Mouse (Mus musculus) liver, postnatal 0 days (tissue): Measurements from ENCODE around the gene Mapk10. TPM values are rescaled to one million over a fixed set of nuclear protein-coding genes. Genes with fewer than 3 reads are reported as not detected.

Source experiments
- ATAC-seq: fragments of 200-750 bp; cut with Nextera tagmentation; 2 replicates; pipeline ENCODE4 v1.8.0; 2017; ENCODE audit warnings: mild to moderate bottlenecking, moderate library complexity
- DNase-seq: peaks from one replicate; pipeline ENCODE4 v3.0.0-alpha.2; 2016
- H3K27ac ChIP-seq: fragments of 300-500 bp; sonication (generic); 2 replicates; pipeline ENCODE4 v1.5.1; 2014; ENCODE audit warnings: antibody characterized with exemption, moderate library complexity, mild to moderate bottlenecking, low read depth
- H3K27me3 ChIP-seq: fragments of 300-500 bp; sonication (generic); 2 replicates; pipeline ENCODE4 v1.6.1; 2014; ENCODE audit warnings: low read length, control low read depth, mixed read lengths; ENCODE audit not compliant: insufficient read depth
- H3K36me3 ChIP-seq: fragments of 300-500 bp; sonication (generic); replicated peaks from 2 replicates; pipeline ENCODE4 v1.6.1; 2014; ENCODE audit warnings: mild to moderate bottlenecking, control low read depth, low read length, moderate library complexity, mixed read lengths; ENCODE audit not compliant: insufficient read depth
- H3K4me1 ChIP-seq: fragments of 300-500 bp; sonication (generic); 2 replicates; pipeline ENCODE4 v1.6.1; 2014; ENCODE audit warnings: antibody characterized with exemption, mild to moderate bottlenecking, control low read depth; ENCODE audit not compliant: insufficient read depth
- H3K4me2 ChIP-seq: fragments of 300-500 bp; sonication (generic); 2 replicates; pipeline ENCODE4 v1.6.1; 2014; ENCODE audit warnings: low read depth, mild to moderate bottlenecking, low read length, moderate library complexity, mixed read lengths
- H3K4me3 ChIP-seq: fragments of 300-500 bp; sonication (generic); 2 replicates; pipeline ENCODE4 v1.5.1; 2014; ENCODE audit warnings: low read depth, low read length
- H3K9ac ChIP-seq: fragments of 300-500 bp; sonication (generic); replicated peaks from 2 replicates; pipeline ENCODE4 v1.6.1; 2014; ENCODE audit warnings: mild to moderate bottlenecking, moderate library complexity
- H3K9me3 ChIP-seq: fragments of 300-500 bp; sonication (generic); 2 replicates; pipeline ENCODE4 v1.6.1; 2016; ENCODE audit warnings: mild to moderate bottlenecking, control low read depth, low read length, mixed read lengths
- CTCF ChIP-seq: sonication (generic); IDR thresholded peaks from 2 replicates; pipeline ENCODE4 v1.5.1; 2016; ENCODE audit warnings: antibody characterized with exemption, low read depth
- EP300 ChIP-seq: IDR thresholded peaks from 2 replicates; pipeline ENCODE4 v1.6.1; 2016; ENCODE audit warnings: antibody characterized with exemption, low read depth, mild to moderate bottlenecking
- WGBS: fragments of 180-500 bp; shearing (Covaris S2); extraction: QIAGEN DNeasy Blood & Tissue Kit; methylation state at CpG from one replicate; pipeline ENCODE4 v1.1.7; 2014; ENCODE audit not compliant: insufficient replicate concordance; 5-methylcytosine and 5-hydroxymethylcytosine counted together
- polyA plus RNA-seq: library from polyadenylated mRNA; unstranded; fragments of >200 nt; fragmentation: Nextera tagmentation; extraction: Ambion mirVana; gene quantifications from 2 replicates; pipeline ENCODE4 v1.2.1, GENCODE M21; 2015

Gene Mapk10
- polyA plus RNA-seq, 1 experiment from 2014 or later: not detected

DNA sequence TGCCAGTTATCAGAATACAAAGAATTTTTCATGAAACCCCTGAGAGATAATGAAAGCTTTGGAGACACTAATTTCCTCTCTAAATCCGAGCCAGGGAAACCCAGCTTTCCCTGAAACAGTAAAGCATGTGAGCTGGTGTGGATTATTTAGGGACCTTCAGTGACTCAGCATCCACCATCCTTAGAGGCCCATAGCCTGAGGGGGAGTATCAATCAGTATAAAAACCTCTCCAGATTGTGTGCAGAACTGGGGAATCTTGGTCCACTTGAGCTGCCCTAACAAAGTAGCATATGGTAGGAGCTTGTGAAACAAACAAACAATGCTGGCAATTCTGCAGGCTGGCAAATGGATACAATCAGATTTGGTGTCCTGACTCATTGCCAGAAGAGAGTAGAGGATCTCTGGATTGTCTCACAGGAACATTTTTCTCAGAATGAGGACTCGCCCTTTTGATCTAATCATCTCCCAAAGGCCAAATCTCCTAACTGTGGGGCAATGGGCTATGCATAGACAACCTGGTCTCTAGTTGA is 13.3 kb downstream of the Mapk10 start:
- Histone ChIP-seq H3K27ac (no peak overlapping the region), H3K9me3 (no peaks in the 10 kb centered on the region), H3K4me1 (no peaks in the 10 kb centered on the region), H3K4me2 (no peak overlapping the region), H3K27me3 (no peaks in the 10 kb centered on the region), H3K36me3 (no peaks in the 10 kb centered on the region), H3K9ac (no peak overlapping the region), H3K4me3 (no peak overlapping the region)
- ATAC-seq (no peak), DNase-seq (no peak)
- TF ChIP-seq EP300 (no peak), CTCF (no peak)
- WGBS: 44% methylated on average over 2 of the region's 2 CpGs

GRCm38 (mm10) chr5:103194549-103194948 is 16.6 kb downstream of the Mapk10 start:
- Histone ChIP-seq H3K4me3 (no peak overlapping the region), H3K4me1 (no peaks in the 10 kb centered on the region), H3K27ac (no peak overlapping the region), H3K27me3 (no peaks in the 10 kb centered on the region), H3K9ac (no peak overlapping the region), H3K9me3 (no peaks in the 10 kb centered on the region), H3K36me3 (no peaks in the 10 kb centered on the region), H3K4me2 (no peak overlapping the region)
- no peak for TF ChIP-seq CTCF
- TF ChIP-seq EP300: no peak
- ATAC-seq (no peak), DNase-seq (no peak)
- 60% methylated on average over 6 of the region's 6 CpGs for whole genome bisulfite sequencing

- no peaks in the 10 kb centered on the region for H3K4me1 ChIP-seq
- H3K9ac ChIP-seq: no peak overlapping the region
- no peaks in the 10 kb centered on the region for H3K36me3 ChIP-seq
- no peak overlapping the region for H3K4me3 ChIP-seq
- 60% methylated on average over 3 of the region's 3 CpGs for WGBS
- no peak overlapping the region for H3K4me2 ChIP-seq
- DNase-seq (no peak), ATAC-seq (0 out of 2 replicates have a peak, but pooled peaks have one; percentile 35)
- H3K9me3 ChIP-seq: no peaks in the 10 kb centered on the region
- H3K27me3 ChIP-seq: no peaks in the 10 kb centered on the region
- TF ChIP-seq CTCF (no peak), EP300 (no peak)
- H3K27ac ChIP-seq: no peak overlapping the region
Observed at GRCm38 (mm10) chr5:103193700-103194099, 17.4 kb downstream of the Mapk10 start.

DNA sequence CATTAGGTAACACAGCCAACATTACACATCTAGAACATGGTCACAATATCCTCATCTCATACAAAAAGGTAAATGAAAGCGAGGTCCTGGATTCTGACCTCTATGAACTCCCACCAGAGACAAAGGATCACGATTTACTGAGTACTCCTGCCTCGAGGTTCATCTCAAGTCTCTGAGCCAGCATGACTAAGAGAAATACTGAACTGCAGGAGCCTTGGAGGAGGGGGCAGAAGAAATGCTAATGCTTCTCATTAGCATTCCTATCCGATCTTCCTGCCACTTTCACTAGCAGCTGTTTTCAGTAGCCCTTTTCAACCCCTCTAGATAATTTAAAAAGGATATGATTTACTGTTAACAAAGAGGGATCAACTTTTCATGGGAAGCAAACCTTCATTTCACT is 19.6 kb downstream of the Mapk10 start:
- H3K9me3 ChIP-seq: peaks cover 3% of the 10 kb centered on the region; the same call in 1 of the 2 replicates
- ATAC-seq: no peak
- WGBS: 36% methylated on average over 4 of the region's 4 CpGs
- no peak overlapping the region for H3K4me2 ChIP-seq
- TF ChIP-seq EP300: no peak
- no peaks in the 10 kb centered on the region for H3K4me1 ChIP-seq
- no peak overlapping the region for H3K4me3 ChIP-seq
- no peaks in the 10 kb centered on the region for H3K36me3 ChIP-seq
- no peak overlapping the region for H3K9ac ChIP-seq
- no peaks in the 10 kb centered on the region for H3K27me3 ChIP-seq
- H3K27ac ChIP-seq: no peak overlapping the region
- no peak for DNase-seq

DNA sequence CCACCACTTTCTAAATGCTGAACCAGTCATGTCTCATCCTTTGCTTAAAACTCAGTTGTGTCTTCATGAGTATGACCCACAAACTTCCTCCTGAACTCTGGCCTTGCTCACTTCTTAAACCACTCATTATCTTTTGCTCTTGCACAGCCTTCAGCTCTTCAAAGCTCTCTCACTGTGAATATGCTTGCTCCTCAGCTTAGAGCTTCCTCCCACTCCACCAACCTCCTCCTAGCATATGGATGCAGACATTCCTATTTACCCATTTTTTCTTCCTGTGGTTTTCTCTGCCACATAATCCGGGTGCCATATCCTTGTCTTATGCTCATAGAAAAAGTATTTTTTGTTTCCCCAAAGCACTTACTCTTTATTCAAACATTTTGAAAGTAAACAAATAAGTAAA is 26.9 kb downstream of the Mapk10 start:
- H3K27me3 ChIP-seq: no peaks in the 10 kb centered on the region
- TF ChIP-seq CTCF (no peak), EP300 (no peak)
- ATAC-seq (no peak), DNase-seq (no peak)
- H3K4me3 ChIP-seq: no peak overlapping the region
- no peaks in the 10 kb centered on the region for H3K36me3 ChIP-seq
- peaks cover 6% of the 10 kb centered on the region for H3K9me3 ChIP-seq
- no peak overlapping the region for H3K9ac ChIP-seq
- no peaks in the 10 kb centered on the region for H3K4me1 ChIP-seq
- no peak overlapping the region for H3K27ac ChIP-seq
- H3K4me2 ChIP-seq: no peak overlapping the region
- WGBS: 76% methylated on average over 1 of the region's 1 CpGs

DNA sequence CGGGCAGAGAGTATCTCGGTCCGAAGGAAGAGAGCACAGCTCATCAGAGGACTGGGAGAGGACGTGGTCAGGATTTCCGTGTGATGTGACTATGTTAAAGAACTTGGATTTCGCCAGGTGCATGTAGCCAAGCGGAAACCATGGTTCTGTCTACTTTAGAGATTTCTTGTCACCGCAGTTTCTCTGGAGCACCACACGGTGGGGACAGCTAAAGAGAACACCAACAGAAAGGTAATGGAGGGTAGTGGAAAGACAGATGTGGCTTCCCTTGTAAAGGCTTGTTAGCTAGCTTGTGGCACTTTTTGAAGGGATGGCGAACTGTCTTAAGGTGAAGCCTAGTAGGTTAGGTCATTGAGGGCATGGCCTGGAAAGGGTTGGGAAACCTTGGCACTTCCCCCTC is 29.5 kb downstream of the Mapk10 start:
- Histone ChIP-seq H3K36me3 (no peaks in the 10 kb centered on the region), H3K9me3 (peaks cover 4% of the 10 kb centered on the region; the same call in 1 of the 2 replicates), H3K9ac (no peak overlapping the region), H3K4me3 (no peak overlapping the region), H3K27me3 (no peaks in the 10 kb centered on the region), H3K4me1 (no peaks in the 10 kb centered on the region), H3K4me2 (no peak overlapping the region), H3K27ac (no peak overlapping the region)
- ATAC-seq (no peak), DNase-seq (no peak)
- 82% methylated on average over 10 of the region's 10 CpGs for WGBS
- TF ChIP-seq EP300 (no peak), CTCF (no peak)

- Histone ChIP-seq H3K4me3 (no peak overlapping the region), H3K9ac (no peak overlapping the region), H3K27ac (no peak overlapping the region), H3K4me2 (no peak overlapping the region), H3K9me3 (no peaks in the 10 kb centered on the region), H3K27me3 (no peaks in the 10 kb centered on the region), H3K4me1 (no peaks in the 10 kb centered on the region), H3K36me3 (no peaks in the 10 kb centered on the region)
- TF ChIP-seq CTCF: no peak
- no peak for TF ChIP-seq EP300
- no peak for DNase-seq
- ATAC-seq: no peak
- WGBS: 55% methylated on average over 5 of the region's 5 CpGs
Observed at GRCm38 (mm10) chr5:103177010-103177409, 34.1 kb downstream of the Mapk10 start.
